ENCODE assay signal across 9 mouse cellular contexts in genomic region chr11:116620559-116621253, GRCm38 (mm10). TPM values are rescaled to one million over a fixed set of nuclear protein-coding genes. Genes with fewer than 3 reads are reported as not detected.
DNase-seq lines count a peak whose midpoint lies in the region; ATAC-seq lines count a peak whose summit lies in the region.
"Had no signal": no experiment of that assay in that cellular context is flagged by ENCODE, and none has a peak within 500 bp of the region (broad histone marks: within the 10 kb centered on the region; RNA-seq: fewer than 3 reads in every experiment).

No protein-coding gene starts in this region.

- peak overlapping the region; percentile 16; the same call in 1 of the 2 replicates for H3K4me2 ChIP-seq in neural tube, embryonic 11.5 days (ENCODE audit: low read depth)

- H3K4me3 ChIP-seq in neural tube, embryonic 11.5 days (ENCODE audit: low read depth, low read length), result no peak overlapping the region

- peaks cover 13% of the 10 kb centered on the region for H3K27me3 ChIP-seq in neural tube, embryonic 11.5 days (ENCODE audit: control insufficient read depth, insufficient read depth, low read length)

- no peak overlapping the region for H3K9ac ChIP-seq in neural tube, embryonic 11.5 days (ENCODE audit: low read length)

- no peaks in the 10 kb centered on the region for H3K36me3 ChIP-seq in neural tube, embryonic 11.5 days (ENCODE audit: control insufficient read depth, insufficient read depth, low read length)

- intact Hi-C loops in gastrocnemius, postnatal 14 days (cut with DNase I; ENCODE audit: low total_unique reads), result loop anchor here (10.0 kb wide), 1 partner anchor 66 kb away; no protein-coding TSS in a partner anchor
- intact Hi-C loops in gastrocnemius, postnatal 36 days (cut with DNase I), result no loop called here

- H3K9me3 ChIP-seq in neural tube, embryonic 11.5 days (ENCODE audit: control insufficient read depth, low read length), result no peaks in the 10 kb centered on the region

- H3K4me1 ChIP-seq in neural tube, embryonic 11.5 days (ENCODE audit: control insufficient read depth, insufficient read depth, low read length), result peaks cover 15% of the 10 kb centered on the region; the same call in 1 of the 2 replicates

- no peak for ATAC-seq in neural tube, embryonic 11.5 days (ENCODE audit: insufficient read depth, low FRiP score, low TSS enrichment)
- ATAC-seq: CD4-positive, CD25-positive, alpha-beta regulatory T cell, adult 4 months had no signal

- peak; percentile 52 for DNase-seq in gastrocnemius, postnatal 14 days
- DNase-seq in gastrocnemius, postnatal 36 days, result no peak
- DNase-seq in neural tube, embryonic 11.5 days (ENCODE audit: low spot score), result no peak
- DNase-seq in neural tube, embryonic 10.5 days (ENCODE audit: extremely low spot score, low spot score), result no peak
- DNase-seq in liver, result peak; percentile 63
- no peak for DNase-seq in layer of hippocampus, adult 8-10 months (ENCODE audit: low spot score in 2 of 2)
- DNase-seq in B cell, adult 2 months, result no peak
- DNase-seq in thymus, postnatal 25 days, result no peak

- 0 out of 2 replicates have a peak overlapping the region, but pooled peaks have one; percentile 39 for H3K27ac ChIP-seq in neural tube, embryonic 11.5 days (ENCODE audit: low read depth, low read length)

- 76% methylated on average over 10 of the region's 10 CpGs for WGBS in neural tube, embryonic 11.5 days

RNA-seq across cellular contexts. Expression of gene Rhbdf2, which starts 6.1 kb away (rescaled TPM):
- 1 to 10 TPM; 5.9 to 9.0 TPM for total RNA-seq in gastrocnemius, postnatal 14 days (2021)
- 10 to 100 TPM in 1 of 2 experiments, 1 to 10 TPM in 1; 9.4 to 10.2 TPM for total RNA-seq in gastrocnemius, postnatal 36 days (2021)
- polyA plus RNA-seq in neural tube, embryonic 11.5 days (2014; fragmentation: Nextera tagmentation; extraction: Ambion mirVana), result 4.9 and 5.3 TPM in 2 replicates
- total RNA-seq in layer of hippocampus, adult 8-10 months (2022), result 1 to 10 TPM; 1.1 to 2.5 (median 1.8) TPM

RNA-seq across cellular contexts. Expression of gene Prcd, which starts 32.6 kb away (rescaled TPM):
- under 1 TPM; 0.49 to 0.84 TPM for total RNA-seq in gastrocnemius, postnatal 14 days (2021)
- total RNA-seq in gastrocnemius, postnatal 36 days (2021), result under 1 TPM; 0.46 to 0.74 TPM
- 0.37 and 0.53 TPM in 2 replicates for polyA plus RNA-seq in neural tube, embryonic 11.5 days (2014; fragmentation: Nextera tagmentation; extraction: Ambion mirVana)
- 1 to 10 TPM; 4.8 to 8.5 (median 5.8) TPM for total RNA-seq in layer of hippocampus, adult 8-10 months (2022)
- polyA plus RNA-seq: CD4-positive, CD25-positive, alpha-beta regulatory T cell, adult 4 months had no signal

RNA-seq across cellular contexts. Expression of gene Cygb, which starts 33.4 kb away (rescaled TPM):
- 10 to 100 TPM; 16.8 to 22.8 TPM for total RNA-seq in gastrocnemius, postnatal 14 days (2021)
- total RNA-seq in gastrocnemius, postnatal 36 days (2021), result 10 to 100 TPM in 1 of 2 experiments, 1 to 10 TPM in 1; 8.4 to 13.6 TPM
- polyA plus RNA-seq in neural tube, embryonic 11.5 days (2014; fragmentation: Nextera tagmentation; extraction: Ambion mirVana), result 2.3 and 3.0 TPM in 2 replicates
- total RNA-seq in layer of hippocampus, adult 8-10 months (2022), result 10 to 100 TPM; 57.2 to 76.1 (median 63.0) TPM
- polyA plus RNA-seq: CD4-positive, CD25-positive, alpha-beta regulatory T cell, adult 4 months had no signal

RNA-seq across cellular contexts. Expression of gene Aanat, which starts 34.5 kb away (rescaled TPM):
- not detected for total RNA-seq in gastrocnemius, postnatal 14 days (2021)
- not detected for total RNA-seq in gastrocnemius, postnatal 36 days (2021)
- polyA plus RNA-seq in neural tube, embryonic 11.5 days (2014; fragmentation: Nextera tagmentation; extraction: Ambion mirVana), result not detected in 2 replicates
- 1 to 10 TPM in 3 of 4 experiments, under 1 TPM in 1; 0.57 to 3.9 (median 1.4) TPM for total RNA-seq in layer of hippocampus, adult 8-10 months (2022)
- polyA plus RNA-seq: CD4-positive, CD25-positive, alpha-beta regulatory T cell, adult 4 months had no signal

RNA-seq across cellular contexts. Expression of gene Ube2o, which starts 39.5 kb away (rescaled TPM):
- 10 to 100 TPM; 23.4 to 25.6 TPM for total RNA-seq in gastrocnemius, postnatal 14 days (2021)
- 10 to 100 TPM; 18.4 to 20.4 TPM for total RNA-seq in gastrocnemius, postnatal 36 days (2021)
- 28.8 and 29.1 TPM in 2 replicates for polyA plus RNA-seq in neural tube, embryonic 11.5 days (2014; fragmentation: Nextera tagmentation; extraction: Ambion mirVana)
- total RNA-seq in layer of hippocampus, adult 8-10 months (2022), result 100 to 1,000 TPM in 1 of 4 experiments, 10 to 100 TPM in 3; 96.8 to 110 (median 98.8) TPM

Comparison
In these comparisons a context has a peak if more than half of its experiments do, and no peak if none do; other contexts are left out.
1. DNase-seq: peak in gastrocnemius, postnatal 14 days (single experiment) and liver (single experiment); none in gastrocnemius, postnatal 36 days (0 of 2), neural tube, embryonic 11.5 days (single experiment), neural tube, embryonic 10.5 days (single experiment), layer of hippocampus, adult 8-10 months (0 of 2), B cell, adult 2 months (0 of 2) and thymus, postnatal 25 days (single experiment).